Mouse (Mus musculus) mouse embryonic stem cell (cell line): ENCODE measurements at regions not wholly inside any gene's neighbourhood (a gene's known extent, or its start where the extent isn't known, plus 50 kb on each side); places are given as distances from the start of the nearest gene placed in this dataset.

Experiments
- in situ Hi-C, 2 experiments: fragments of 300-500 bp; cut with MboI; formaldehyde crosslinking; loops; 1 replicate in 1 of 2; 3 replicates in 1 of 2; pipeline ENCODE4 v1.14.3; 2019 to 2020; ENCODE audit warnings: low sequenced_read_pairs in 2 of 2, low pct_unique_long_range_greater_than_20kb in 1 of 2, mixed read lengths in 1 of 2; ENCODE audit not compliant: unreplicated experiment in 1 of 2

- in situ Hi-C loops: no loop called here
Observed at GRCm38 (mm10) chr2:33991299-33991698, 103.6 kb upstream of the Mvb12b start.

GRCm38 (mm10) chr2:33990711-33991110, 103.0 kb upstream of the Mvb12b start:
- in situ Hi-C loops: no loop called here

- in situ Hi-C loops: no loop called here
Observed at GRCm38 (mm10) chr2:33989555-33990370, 102.0 kb upstream of the Mvb12b start.

- in situ Hi-C loops: no loop called here
Observed at GRCm38 (mm10) chr2:33986420-33986819, 98.7 kb upstream of the Mvb12b start.

GRCm38 (mm10) chr2:33985316-33985715, 97.6 kb upstream of the Mvb12b start:
- in situ Hi-C loops: no loop called here

GRCm38 (mm10) chr2:33983112-33983748, 95.5 kb upstream of the Mvb12b start:
- in situ Hi-C loops: no loop called here

- in situ Hi-C loops: no loop called here
Observed at GRCm38 (mm10) chr2:33981936-33982335, 94.2 kb upstream of the Mvb12b start.

- in situ Hi-C loops: no loop called here
Observed at GRCm38 (mm10) chr2:33981321-33981720, 93.6 kb upstream of the Mvb12b start.

GRCm38 (mm10) chr2:33980884-33981283, 93.1 kb upstream of the Mvb12b start:
- in situ Hi-C loops: no loop called here

- in situ Hi-C loops: no loop called here
Observed at GRCm38 (mm10) chr2:33979276-33979675, 91.5 kb upstream of the Mvb12b start.

- in situ Hi-C loops: no loop called here
Observed at GRCm38 (mm10) chr2:33978550-33978949, 90.8 kb upstream of the Mvb12b start.

GRCm38 (mm10) chr2:33977576-33978352, 90.0 kb upstream of the Mvb12b start:
- in situ Hi-C loops: no loop called here

GRCm38 (mm10) chr2:33977151-33977550, 89.4 kb upstream of the Mvb12b start:
- in situ Hi-C loops: no loop called here

- in situ Hi-C loops: no loop called here
Observed at GRCm38 (mm10) chr2:33976183-33976582, 88.4 kb upstream of the Mvb12b start.

- in situ Hi-C loops: no loop called here
Observed at GRCm38 (mm10) chr2:33975423-33976127, 87.8 kb upstream of the Mvb12b start.

GRCm38 (mm10) chr2:33974737-33975422, 87.1 kb upstream of the Mvb12b start:
- in situ Hi-C loops: no loop called here

- in situ Hi-C loops: no loop called here
Observed at GRCm38 (mm10) chr2:33974031-33974430, 86.3 kb upstream of the Mvb12b start.

- in situ Hi-C loops: no loop called here
Observed at GRCm38 (mm10) chr2:33973213-33973834, 85.6 kb upstream of the Mvb12b start.
